Mouse (Mus musculus) testis, postnatal 10 days (tissue): ENCODE measurements at regions not wholly inside any gene's neighbourhood (a gene's known extent, or its start where the extent isn't known, plus 50 kb on each side); places are given as distances from the start of the nearest gene placed in this dataset.

Source experiments
- DNase-seq: peaks from one replicate; pipeline ENCODE4 v3.0.0; 2021; ENCODE audit warnings: low spot score

DNA sequence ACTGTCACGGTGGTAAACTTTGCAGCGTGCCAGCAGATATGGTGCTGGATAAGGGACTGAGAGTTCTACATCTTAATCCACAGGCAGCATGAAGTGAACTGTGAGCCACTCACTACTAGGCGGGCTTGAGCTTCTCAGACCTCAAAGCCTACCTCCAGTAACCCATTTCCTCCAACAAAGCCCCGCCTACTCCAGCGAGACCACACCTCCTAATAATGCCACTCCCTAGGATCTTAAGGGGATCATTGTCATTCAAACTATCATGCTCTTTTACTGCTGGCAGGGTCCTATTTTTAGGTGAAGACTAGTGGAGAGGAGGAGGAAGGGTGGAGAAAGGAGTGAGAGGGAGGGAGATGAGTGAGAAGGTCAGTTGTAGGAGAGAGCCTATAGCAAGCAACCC, 122.0 kb downstream of the Mycn start:
- DNase-seq: no peak

- DNase-seq: no peak
Measured at GRCm38 (mm10) chr12:12814693-12815092, 127.0 kb downstream of the Mycn start.

DNA sequence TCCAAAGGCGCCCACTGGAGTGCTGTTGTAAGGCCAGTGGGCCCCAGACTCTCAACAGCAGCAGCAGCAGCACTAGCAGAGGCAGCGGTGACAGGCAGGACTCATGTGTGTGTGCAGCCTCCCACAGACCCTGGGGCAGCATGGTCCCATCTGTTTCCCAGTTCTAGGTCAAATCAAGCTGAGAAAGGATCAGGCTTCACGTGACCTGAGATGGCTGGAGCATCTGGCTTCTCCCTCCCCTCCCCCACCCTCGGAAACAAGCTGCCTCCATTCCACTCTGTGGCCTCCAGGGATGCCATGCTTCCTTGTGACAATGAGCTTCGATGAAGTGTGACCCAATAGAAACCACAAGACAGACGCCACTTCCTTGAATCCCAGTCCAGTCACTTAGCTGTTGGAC, 128.8 kb downstream of the Mycn start:
- no peak for DNase-seq

- peak; percentile 66 for DNase-seq
Measured at GRCm38 (mm10) chr12:12810943-12811342, 130.8 kb downstream of the Mycn start.

DNA sequence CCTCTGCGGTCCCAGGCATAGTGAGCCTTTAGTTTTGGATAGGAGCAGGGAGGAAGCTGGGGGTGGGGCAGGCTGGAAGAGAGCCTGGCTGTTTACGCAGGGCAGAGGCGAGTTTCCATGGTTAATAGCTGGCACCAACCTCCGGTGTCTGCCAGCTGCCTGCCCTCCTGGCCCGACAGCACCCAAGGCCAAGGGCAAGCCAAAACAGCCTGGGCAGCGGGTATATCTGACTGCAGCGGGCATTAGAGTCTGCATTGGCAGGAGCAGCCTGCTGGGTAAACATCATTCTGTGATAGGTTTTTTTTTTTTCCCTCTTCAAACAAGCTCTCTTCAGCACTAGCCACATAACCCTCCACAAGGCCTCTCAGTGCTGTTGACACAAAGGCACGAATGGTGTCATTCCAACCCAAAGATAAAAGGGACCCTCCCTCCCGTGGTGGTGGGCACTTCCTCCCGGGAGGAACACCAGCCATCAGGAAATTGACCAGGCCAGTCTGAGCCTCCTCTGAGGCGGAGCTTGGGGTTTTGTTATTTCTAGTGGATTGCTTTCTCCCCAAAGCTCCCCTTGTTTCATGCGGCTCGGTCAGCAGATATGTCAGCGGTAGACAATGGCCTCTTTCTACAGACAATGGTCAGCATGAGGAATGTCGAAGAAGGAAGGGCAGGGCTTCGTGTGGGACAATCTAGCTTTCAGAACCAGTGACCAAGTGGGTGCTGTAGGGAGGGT, 131.4 kb downstream of the Mycn start:
- DNase-seq: peak; percentile 83

- DNase-seq: no peak
Measured at GRCm38 (mm10) chr12:12808120-12808519, 133.6 kb downstream of the Mycn start.

- no peak for DNase-seq
Measured at GRCm38 (mm10) chr12:12803602-12804001, 138.1 kb downstream of the Mycn start.

DNA sequence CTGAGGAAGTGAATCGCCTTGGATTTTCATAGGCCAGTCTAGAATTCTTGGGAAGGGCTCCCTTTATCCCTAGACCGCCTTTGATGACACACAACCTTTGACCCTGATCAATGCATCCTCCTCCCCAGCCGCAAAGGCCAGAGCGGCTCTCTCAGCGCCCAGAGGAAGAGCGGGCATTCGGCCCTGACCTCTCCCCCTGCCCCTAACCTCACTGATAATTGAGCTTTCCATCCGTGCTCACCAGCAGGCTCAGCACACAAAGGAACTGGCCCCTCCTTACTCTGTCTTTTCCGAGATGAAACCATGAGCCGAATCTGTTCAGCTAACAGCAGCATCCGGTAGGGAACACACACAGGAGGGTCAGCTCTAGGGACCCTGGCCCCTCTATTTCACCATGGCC, 139.3 kb downstream of the Mycn start:
- DNase-seq: no peak

- no peak for DNase-seq
Measured at GRCm38 (mm10) chr12:12801700-12802099, 140.0 kb downstream of the Mycn start.

DNA sequence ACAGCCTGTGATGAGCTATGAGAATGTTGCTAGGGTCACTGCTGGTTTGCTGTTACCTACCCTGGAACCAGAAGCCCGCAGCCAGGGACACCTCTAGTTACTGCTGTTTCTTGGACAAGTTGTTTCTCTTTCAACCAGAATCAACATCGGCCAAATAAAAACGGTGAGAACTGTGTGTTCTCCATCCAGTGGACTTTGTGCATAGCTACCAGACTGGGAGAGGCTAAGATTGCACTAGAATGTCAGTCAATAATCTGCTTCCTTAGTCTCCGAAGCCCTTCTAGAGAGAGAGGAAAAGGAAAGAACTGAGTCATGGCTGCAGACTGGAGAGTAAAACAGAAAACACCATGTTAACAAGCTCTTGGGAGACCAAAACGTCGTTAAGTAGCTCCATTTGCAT, 141.6 kb downstream of the Mycn start:
- no peak for DNase-seq

GRCm38 (mm10) chr12:12789052-12789451, 152.7 kb downstream of the Mycn start:
- no peak for DNase-seq

DNA sequence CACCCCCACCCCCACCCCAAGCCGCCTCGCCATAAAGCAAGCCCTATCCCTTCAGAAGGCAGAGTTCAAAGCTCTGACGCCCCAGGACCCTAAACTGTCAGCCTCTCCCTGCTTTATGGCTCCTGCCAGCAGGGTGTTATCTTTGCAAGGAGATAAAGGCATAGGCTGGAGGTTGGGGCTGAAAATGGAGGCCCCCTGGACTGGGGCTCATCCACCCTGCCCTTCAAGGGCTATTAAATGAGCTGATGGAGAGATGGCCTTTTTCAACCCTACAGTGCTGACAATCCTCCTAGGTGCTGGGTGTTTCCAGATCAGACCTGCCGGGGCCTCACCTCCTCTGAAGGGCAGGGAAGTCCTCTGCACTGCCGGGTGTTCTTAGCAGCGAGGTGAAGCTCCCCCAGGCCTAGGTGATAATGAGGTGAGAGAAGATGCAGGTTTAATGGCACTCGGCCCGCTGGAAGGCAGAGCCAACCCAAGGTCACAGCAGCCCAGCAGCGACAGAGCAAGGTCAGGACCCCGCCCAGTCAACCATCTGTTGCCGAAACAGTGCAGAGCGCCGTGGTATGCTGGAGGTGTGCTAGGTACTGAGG, 153.4 kb downstream of the Mycn start:
- no peak for DNase-seq

DNA sequence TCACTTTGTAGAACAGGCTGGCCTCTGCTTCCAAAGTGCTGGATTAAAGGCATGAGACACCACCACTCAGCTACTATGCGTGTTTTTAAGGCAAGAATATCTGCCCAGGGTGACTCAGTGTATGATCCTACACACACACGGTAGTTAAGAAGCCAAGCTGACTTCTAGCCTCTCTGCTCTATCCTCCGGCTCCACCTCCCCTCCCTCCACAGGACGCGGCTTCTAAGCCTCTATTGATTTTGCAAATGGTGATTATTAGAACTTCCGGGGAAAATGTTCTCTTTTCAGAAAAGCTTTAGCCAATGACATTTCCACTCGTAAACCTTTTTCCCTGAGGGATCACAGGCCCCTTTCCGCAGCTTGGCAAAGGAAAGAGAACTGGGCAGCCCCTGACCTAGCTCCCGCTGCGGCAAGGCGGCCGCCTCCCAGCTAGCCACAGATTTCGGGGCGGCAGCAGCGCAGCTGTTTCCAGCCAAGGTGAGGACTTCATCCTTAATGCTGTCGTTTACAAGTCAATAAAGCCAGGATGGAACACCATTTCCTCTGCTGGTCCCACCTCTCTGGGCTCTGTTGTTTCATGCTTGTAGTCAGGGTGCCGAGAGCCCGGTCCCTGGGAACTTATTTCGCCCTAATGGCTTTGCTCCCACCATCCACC, 154.0 kb downstream of the Mycn start:
- DNase-seq: no peak

DNA sequence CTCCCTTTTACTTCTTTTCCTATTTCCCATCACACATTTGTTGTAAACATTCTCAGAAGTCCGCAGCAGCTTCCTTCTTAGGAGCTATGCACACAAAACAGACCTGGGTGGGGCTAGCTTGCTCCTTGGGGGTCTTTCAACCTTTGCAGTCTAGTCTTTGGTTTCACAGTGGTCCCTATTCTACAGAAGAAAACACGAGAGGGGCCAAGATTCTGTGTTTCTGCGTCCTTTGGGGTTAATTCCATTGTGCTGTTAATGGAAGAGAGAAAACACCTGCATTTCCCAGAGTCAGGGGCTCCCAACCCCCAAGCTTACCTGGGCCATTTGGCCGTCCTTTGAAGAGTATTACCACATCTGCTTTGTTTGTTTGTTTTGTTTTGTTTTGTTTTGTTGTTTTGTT, 154.6 kb downstream of the Mycn start:
- DNase-seq: no peak

DNA sequence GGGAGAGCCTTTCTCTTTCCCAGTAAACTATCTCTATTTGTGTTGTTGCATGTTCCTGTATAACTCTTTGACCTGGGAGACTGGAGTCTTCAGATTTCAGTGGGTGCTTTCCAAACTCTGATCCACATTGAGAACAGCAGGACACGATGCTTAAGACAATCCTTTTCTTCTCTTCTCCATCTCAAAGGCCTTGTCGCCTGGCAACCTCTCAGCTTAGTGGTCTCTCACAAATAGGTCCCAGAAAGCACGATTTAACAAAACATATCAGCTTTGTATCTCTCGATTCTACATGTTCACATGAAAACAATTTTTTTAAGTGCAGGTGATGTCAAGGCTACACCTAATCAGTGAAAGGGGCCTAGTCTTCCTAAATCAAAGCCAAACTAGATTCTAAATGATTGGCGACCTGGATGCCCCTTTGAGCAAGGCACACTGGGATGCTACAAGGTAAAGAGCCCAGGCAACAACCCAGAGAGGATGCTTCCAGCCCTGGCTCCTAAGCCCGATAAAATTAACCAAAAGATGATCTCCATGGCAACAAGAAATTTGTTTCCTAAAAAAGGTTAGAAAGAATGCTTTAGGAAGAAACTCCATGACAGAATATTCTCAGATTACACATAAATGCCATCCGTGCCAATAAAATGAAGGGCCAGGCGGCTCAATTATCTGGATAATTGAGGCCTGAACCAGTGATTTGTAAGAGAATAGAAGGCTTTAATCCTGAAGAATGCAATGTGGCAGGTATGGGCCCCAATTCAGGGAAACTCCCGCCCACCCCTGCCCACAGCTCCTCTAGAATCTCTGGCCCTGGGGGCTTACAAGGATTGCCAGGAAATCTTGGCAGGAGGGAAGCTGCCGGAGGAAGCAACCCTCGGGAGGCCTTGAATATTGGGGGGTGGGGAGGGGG, 157.8 kb downstream of the Mycn start:
- no peak for DNase-seq

GRCm38 (mm10) chr12:12781526-12781925, 160.2 kb downstream of the Mycn start:
- DNase-seq: no peak

DNA sequence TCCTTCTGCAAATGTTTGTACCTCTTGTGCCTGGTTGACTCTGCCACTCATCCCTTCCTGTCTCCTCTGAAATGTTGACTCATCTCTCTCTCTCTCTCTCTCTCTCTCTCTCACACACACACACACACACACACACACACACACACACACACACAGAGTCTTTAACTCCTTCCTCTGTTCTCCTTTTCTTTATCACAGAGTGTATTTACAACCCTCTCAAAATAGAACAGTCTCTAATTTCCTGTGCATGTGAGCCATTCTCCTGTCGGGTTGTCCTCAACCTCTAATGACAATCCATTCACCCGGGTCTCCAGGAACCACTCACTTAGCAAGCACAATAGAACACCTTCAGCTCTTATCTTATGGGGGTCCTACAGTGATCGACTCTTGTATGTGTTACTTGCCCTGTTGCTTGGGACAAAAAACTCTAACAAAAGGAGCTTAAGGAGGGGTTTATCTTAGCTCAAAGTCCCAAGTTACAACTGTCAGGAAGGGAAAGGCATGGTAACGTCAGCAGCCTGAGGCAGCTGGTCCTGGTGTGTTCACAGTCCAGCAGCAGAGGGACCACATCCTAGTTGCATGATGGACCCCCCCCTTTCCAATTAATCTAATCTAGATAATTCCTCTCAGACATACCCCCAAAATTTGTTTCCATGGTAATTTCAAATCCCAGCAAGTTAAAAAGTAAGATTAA, 163.0 kb downstream of the Mycn start:
- no peak for DNase-seq

DNA sequence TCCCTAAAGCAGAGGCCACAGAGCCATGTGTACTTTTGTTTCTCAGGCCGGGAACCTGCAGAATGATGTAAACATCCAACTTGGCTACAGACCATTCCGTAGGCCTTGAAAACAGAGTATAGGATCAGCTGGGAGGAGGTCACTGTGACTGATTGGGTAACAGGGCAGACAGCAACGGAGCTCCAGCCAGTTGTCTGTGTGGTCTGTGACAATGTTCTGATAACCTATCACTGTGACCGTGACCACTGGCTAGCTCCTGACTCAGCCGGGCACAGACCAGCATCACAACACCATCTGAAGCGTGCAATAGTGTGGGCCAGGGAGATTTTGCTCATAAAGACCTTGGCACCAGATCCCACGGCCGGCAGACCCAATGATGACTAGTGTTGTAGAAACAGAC, 164.3 kb downstream of the Mycn start:
- no peak for DNase-seq

DNA sequence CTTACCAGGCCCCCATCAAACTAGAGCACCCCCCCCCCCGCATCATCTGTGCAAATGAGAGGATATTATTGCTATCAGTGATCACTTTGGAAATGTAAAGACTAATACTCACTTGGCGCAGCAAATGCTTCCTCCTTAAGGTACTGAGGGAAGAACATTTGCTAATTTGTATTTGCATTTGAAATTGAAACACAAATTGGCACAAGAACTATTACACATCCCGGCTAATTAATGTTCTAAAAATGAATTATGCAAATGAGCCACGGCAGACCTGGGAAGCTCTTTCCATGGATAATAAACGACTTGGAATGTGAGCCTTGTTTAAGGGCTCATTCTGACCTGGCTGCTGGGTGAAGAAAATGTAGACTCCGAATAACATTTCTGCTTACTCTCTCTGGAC, 164.9 kb downstream of the Mycn start:
- DNase-seq: no peak

- DNase-seq: no peak
Measured at GRCm38 (mm10) chr12:12770970-12771369, 170.7 kb downstream of the Mycn start.

- no peak for DNase-seq
Measured at GRCm38 (mm10) chr12:12766510-12767304, 175.0 kb downstream of the Mycn start.
